Mouse (Mus musculus): ENCODE measurements around the gene Spata9. TPM values are rescaled to one million over a fixed set of nuclear protein-coding genes. Genes with fewer than 3 reads are reported as not detected.

Gene Spata9
- polyA plus RNA-seq, 1 experiment = not detected

- Histone ChIP-seq H3K27ac (ENCODE audit: insufficient read depth, low read length) (no peak overlapping the region), H3K4me1 (ENCODE audit: control insufficient read depth, insufficient read depth, insufficient read length) (peaks cover 5% of the 10 kb centered on the region), H3K27me3 (ENCODE audit: control insufficient read depth, insufficient read depth, low read length) (peaks cover 9% of the 10 kb centered on the region), H3K4me3 (ENCODE audit: extremely low read depth, insufficient read depth, insufficient read length) (no peak overlapping the region), H3K36me3 (ENCODE audit: control insufficient read depth, insufficient read depth, low read length) (no peaks in the 10 kb centered on the region)
- WGBS = 90% methylated on average over 5 of the region's 5 CpGs
- TF ChIP-seq POLR2A (IDR thresholded peaks at IDR 0.05; ENCODE audit: low read depth, low read length) (no peak), CTCF (IDR thresholded peaks at IDR 0.05; ENCODE audit: extremely low read depth, insufficient read depth, insufficient read length, insufficient replicate concordance) (no peak)
- DNase-seq (ENCODE audit: low read depth in 1 of 2, low spot score in 2 of 2) = no peak
Observed at GRCm38 (mm10) chr13:75938866-75939265, 28.1 kb upstream of the Spata9 start.

DNA sequence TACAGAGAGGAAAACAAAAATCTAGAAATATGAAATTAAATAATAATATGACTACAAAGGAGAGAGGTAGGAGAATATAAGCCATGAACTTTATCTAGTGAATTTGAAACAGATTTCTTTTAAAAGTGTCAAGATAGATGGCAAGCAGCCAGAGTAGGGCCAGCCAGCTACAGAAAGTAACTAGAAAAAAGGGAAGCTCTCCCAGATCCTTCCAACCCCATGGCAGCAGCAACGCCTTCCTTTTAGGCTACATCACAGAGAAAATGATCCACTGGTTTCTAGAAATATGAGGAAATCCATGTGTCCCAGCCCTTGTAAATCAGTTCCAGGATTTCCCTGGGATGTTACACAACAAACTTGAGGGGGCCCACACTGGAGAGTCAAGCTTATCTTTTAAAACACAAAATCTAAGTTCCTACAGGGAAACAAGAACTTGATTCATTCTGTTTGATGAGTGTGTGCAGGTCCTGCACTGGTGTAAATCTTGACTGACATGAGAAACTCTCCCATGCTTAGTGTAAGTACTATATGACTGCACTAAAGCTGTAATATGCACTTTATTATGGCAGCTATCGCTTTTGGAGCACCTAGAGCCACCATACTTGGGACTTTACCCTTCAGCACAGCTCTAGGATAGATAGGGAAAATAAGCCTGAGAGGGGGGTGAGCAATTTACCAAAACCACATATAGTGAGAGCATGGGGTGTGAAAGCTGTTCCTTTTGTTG lies 26.0 kb upstream of the Spata9 start:
- no peak for DNase-seq (ENCODE audit: low read depth in 1 of 2, low spot score in 2 of 2)
- Histone ChIP-seq H3K27ac (ENCODE audit: insufficient read depth, low read length) (no peak overlapping the region), H3K4me3 (ENCODE audit: extremely low read depth, insufficient read depth, insufficient read length) (no peak overlapping the region), H3K36me3 (ENCODE audit: control insufficient read depth, insufficient read depth, low read length) (no peaks in the 10 kb centered on the region), H3K4me1 (ENCODE audit: control insufficient read depth, insufficient read depth, insufficient read length) (peaks cover 5% of the 10 kb centered on the region), H3K27me3 (ENCODE audit: control insufficient read depth, insufficient read depth, low read length) (peaks cover 11% of the 10 kb centered on the region)
- 73% methylated on average over 2 of the region's 2 CpGs for WGBS
- no peak for TF ChIP-seq POLR2A (IDR thresholded peaks at IDR 0.05; ENCODE audit: low read depth, low read length)

GRCm38 (mm10) chr13:75941518-75942295 lies 25.2 kb upstream of the Spata9 start:
- 95% methylated on average over 5 of the region's 5 CpGs for WGBS
- no peak for TF ChIP-seq POLR2A (IDR thresholded peaks at IDR 0.05; ENCODE audit: low read depth, low read length)
- no peak for TF ChIP-seq CTCF (IDR thresholded peaks at IDR 0.05; ENCODE audit: extremely low read depth, insufficient read depth, insufficient read length, insufficient replicate concordance)
- DNase-seq (ENCODE audit: low read depth in 1 of 2, low spot score in 2 of 2) = no peak
- H3K27ac ChIP-seq (ENCODE audit: insufficient read depth, low read length) = no peak overlapping the region
- no peaks in the 10 kb centered on the region for H3K36me3 ChIP-seq (ENCODE audit: control insufficient read depth, insufficient read depth, low read length)
- H3K27me3 ChIP-seq (ENCODE audit: control insufficient read depth, insufficient read depth, low read length) = peaks cover 11% of the 10 kb centered on the region
- no peak overlapping the region for H3K4me3 ChIP-seq (ENCODE audit: extremely low read depth, insufficient read depth, insufficient read length)
- peaks cover 5% of the 10 kb centered on the region for H3K4me1 ChIP-seq (ENCODE audit: control insufficient read depth, insufficient read depth, insufficient read length)

GRCm38 (mm10) chr13:75942731-75943130 lies 24.2 kb upstream of the Spata9 start:
- 13% methylated on average over 6 of the region's 6 CpGs for WGBS
- Histone ChIP-seq H3K4me1 (ENCODE audit: control insufficient read depth, insufficient read depth, insufficient read length) (peaks cover 5% of the 10 kb centered on the region), H3K27ac (ENCODE audit: insufficient read depth, low read length) (no peak overlapping the region), H3K27me3 (ENCODE audit: control insufficient read depth, insufficient read depth, low read length) (peaks cover 11% of the 10 kb centered on the region), H3K36me3 (ENCODE audit: control insufficient read depth, insufficient read depth, low read length) (no peaks in the 10 kb centered on the region), H3K4me3 (ENCODE audit: extremely low read depth, insufficient read depth, insufficient read length) (no peak overlapping the region)
- DNase-seq (ENCODE audit: low read depth in 1 of 2, low spot score in 2 of 2) = no peak
- no peak for TF ChIP-seq POLR2A (IDR thresholded peaks at IDR 0.05; ENCODE audit: low read depth, low read length)
- no peak for TF ChIP-seq CTCF (IDR thresholded peaks at IDR 0.05; ENCODE audit: extremely low read depth, insufficient read depth, insufficient read length, insufficient replicate concordance)

GRCm38 (mm10) chr13:75943189-75944043 lies 23.5 kb upstream of the Spata9 start, which contains the start of gene Rhobtb3:
Gene Rhobtb3, minus strand, starts transcription at chr13:75943925.
- H3K27me3 ChIP-seq (ENCODE audit: control insufficient read depth, insufficient read depth, low read length) = peaks cover 11% of the 10 kb centered on the region
- TF ChIP-seq CTCF (IDR thresholded peaks at IDR 0.05; ENCODE audit: extremely low read depth, insufficient read depth, insufficient read length, insufficient replicate concordance) = no peak
- peak within 1 kb of the TSS; percentile 9; the same call in 1 of the 2 replicates for H3K27ac ChIP-seq (ENCODE audit: insufficient read depth, low read length)
- no peaks in the 10 kb centered on the region for H3K36me3 ChIP-seq (ENCODE audit: control insufficient read depth, insufficient read depth, low read length)
- DNase-seq (ENCODE audit: low read depth in 1 of 2, low spot score in 2 of 2) = peak in 1 of 2 experiments; percentile 7
- H3K4me3 ChIP-seq (ENCODE audit: extremely low read depth, insufficient read depth, insufficient read length) = peak within 1 kb of the TSS; percentile 62
- WGBS = 1% methylated on average over 109 of the region's 110 CpGs
- peaks cover 5% of the 10 kb centered on the region for H3K4me1 ChIP-seq (ENCODE audit: control insufficient read depth, insufficient read depth, insufficient read length)

DNA sequence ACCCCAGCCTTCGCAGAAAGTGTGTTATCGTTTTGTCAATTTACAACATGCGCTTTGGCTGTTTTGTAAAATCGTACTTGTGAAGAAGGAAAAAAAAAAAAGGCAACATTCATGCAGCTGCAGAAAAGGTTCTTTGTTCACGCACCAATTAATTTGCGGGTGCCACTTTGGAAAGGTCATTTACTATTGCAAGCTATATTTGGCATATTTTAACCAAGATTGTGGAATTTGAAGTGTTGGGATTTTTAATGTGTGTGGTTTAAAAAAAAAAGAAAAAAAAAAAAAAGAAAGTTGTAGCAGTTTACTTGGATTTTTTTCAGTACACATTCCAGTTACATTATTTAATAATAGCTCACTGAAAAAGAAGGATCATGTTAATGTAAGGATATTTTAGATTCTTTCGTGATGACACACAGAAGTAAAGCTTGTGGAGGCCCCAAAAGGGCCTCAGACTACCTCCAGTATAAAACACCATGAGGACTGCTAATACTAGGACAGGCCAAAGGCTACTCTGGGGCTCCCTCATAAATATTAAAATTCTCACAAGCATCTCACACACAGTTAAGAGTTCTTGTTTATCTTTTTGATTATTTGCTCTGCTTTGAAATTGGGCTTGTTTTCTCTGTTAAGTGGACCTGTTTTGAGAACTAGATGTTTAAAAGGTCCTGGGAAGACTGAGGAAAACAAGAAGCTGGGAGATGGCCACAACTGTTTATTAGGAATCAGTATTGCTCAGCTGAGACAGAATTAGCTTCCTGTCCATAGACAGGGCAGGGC lies 22.7 kb upstream of the Spata9 start:
- H3K4me3 ChIP-seq (ENCODE audit: extremely low read depth, insufficient read depth, insufficient read length) = peak overlapping the region; percentile 62
- H3K27me3 ChIP-seq (ENCODE audit: control insufficient read depth, insufficient read depth, low read length) = peaks cover 11% of the 10 kb centered on the region
- WGBS = 18% methylated on average over 7 of the region's 7 CpGs
- DNase-seq (ENCODE audit: low read depth in 1 of 2, low spot score in 2 of 2) = no peak
- H3K36me3 ChIP-seq (ENCODE audit: control insufficient read depth, insufficient read depth, low read length) = no peaks in the 10 kb centered on the region
- TF ChIP-seq POLR2A (IDR thresholded peaks at IDR 0.05; ENCODE audit: low read depth, low read length) = no peak
- no peak for TF ChIP-seq CTCF (IDR thresholded peaks at IDR 0.05; ENCODE audit: extremely low read depth, insufficient read depth, insufficient read length, insufficient replicate concordance)
- H3K27ac ChIP-seq (ENCODE audit: insufficient read depth, low read length) = no peak overlapping the region
- H3K4me1 ChIP-seq (ENCODE audit: control insufficient read depth, insufficient read depth, insufficient read length) = peaks cover 5% of the 10 kb centered on the region
